Mouse (Mus musculus) embryonic fibroblast, embryonic 13.5 days (primary cell): ENCODE data around the gene Uncx.

Experiments
- CTCF ChIP-seq: IDR thresholded peaks from 2 replicates; pipeline ENCODE4 v1.5.1; 2011; ENCODE audit warnings: mild to moderate bottlenecking, control low read depth, low read length, moderate library complexity, borderline replicate concordance; ENCODE audit not compliant: insufficient read depth
- POLR2A ChIP-seq: IDR thresholded peaks from 2 replicates; pipeline ENCODE4 v1.6.1; 2011; ENCODE audit warnings: low read depth, mild to moderate bottlenecking, control low read depth, low read length, moderate library complexity

DNA sequence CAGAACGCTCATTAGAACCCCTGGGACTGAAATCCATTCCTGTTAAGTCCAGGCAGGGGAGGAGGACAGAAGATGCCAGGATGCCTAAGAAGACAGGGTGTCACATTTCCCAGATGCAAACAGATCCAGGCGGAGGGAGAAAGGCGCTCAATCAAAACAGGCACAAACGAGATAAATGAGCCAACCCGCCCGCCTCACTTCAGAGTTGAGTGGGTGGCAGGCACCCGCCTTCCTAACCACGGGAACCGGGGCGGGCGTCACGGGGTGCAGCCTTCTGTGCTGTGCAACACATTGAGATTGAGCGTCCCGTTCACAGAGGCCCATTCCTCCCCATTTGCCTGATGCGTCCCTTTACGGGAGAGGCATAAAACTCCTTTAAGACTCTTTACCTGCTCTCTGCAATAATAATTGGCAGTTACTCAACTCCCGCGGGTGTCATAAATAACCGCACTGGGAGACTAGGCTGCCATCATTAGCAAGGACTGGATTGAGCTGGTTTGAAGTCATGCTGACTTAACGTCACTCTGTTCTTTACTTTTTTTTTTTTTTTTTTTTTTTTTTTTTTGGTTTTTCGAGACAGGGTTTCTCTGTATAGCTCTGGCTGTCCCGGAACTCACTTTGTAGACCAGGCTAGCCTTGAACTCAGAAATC is 48.1 kb upstream of the Uncx start:
- TF ChIP-seq CTCF (no peak), POLR2A (no peak)
